Mouse (Mus musculus) Patski (cell line): ENCODE measurements around the gene Aspscr1. TPM values are rescaled to one million over a fixed set of nuclear protein-coding genes. Genes with fewer than 3 reads are reported as not detected.
A peak's percentile ranks its signal among the peaks of the same experiment; 100 is the strongest.

Source experiments
- ATAC-seq: fragments of 100-300 bp; one replicate; pipeline ENCODE4 v1.8.0; 2021
- CTCF ChIA-PET: fragments of 350-600 bp; sonication (Branson Sonifier 250); formaldehyde crosslinking; loops from one replicate; lab custom pipeline; 2022; ENCODE audit warnings: inconsistent platforms; lab: Charles Lee
- POLR2A ChIA-PET: fragments of 350-600 bp; sonication (Branson Sonifier 250); formaldehyde crosslinking; loops from one replicate; lab custom pipeline; 2022; ENCODE audit warnings: antibody characterized with exemption, inconsistent platforms; lab: Charles Lee
- DNase-seq: peaks from one replicate; pipeline ENCODE4 v3.0.0-alpha.2; 2011; ENCODE audit warnings: low read depth, low spot score
- H3K27me3 ChIP-seq: fragments of 371-371 bp; one replicate; pipeline ENCODE4 v1.5.1; 2021
- CTCF ChIP-seq: fragments of 100-300 bp; IDR thresholded peaks from one replicate; pipeline ENCODE4 v1.5.1; 2021
- in situ Hi-C: fragments of 300-500 bp; cut with MboI; formaldehyde crosslinking; loops from 3 replicates; pipeline ENCODE4 v1.11.1; 2018; ENCODE audit warnings: low pct_unique_long_range_greater_than_20kb, mixed read lengths
- polyA plus RNA-seq: library from polyadenylated mRNA; unstranded; gene quantifications from one replicate; pipeline ENCODE4 v1.2.3, GENCODE M21; 2021

Gene Aspscr1
- 54.9 TPM for polyA plus RNA-seq

GRCm38 (mm10) chr11:120672687-120673593 lies at the start of gene Aspscr1:
Aspscr1 (plus strand) TSS chr11:120672973.
- POLR2A ChIA-PET, result interaction anchor here (1.3 to 2.3 kb wide), 2 partner anchors 26 to 84 kb away, joined by 3 to 12 read pairs; no protein-coding TSS in a partner anchor
- CTCF ChIA-PET, result interaction anchor here (1.5 kb wide), 1 partner anchor 24 kb away, joined by 4 read pairs; no protein-coding TSS in a partner anchor
- H3K27me3 ChIP-seq, result peaks cover 8% of the 10 kb centered on the region
- in situ Hi-C loops, result no loop called here
- ATAC-seq (peak; percentile 81), DNase-seq (no peak)
- no peak for TF ChIP-seq CTCF

- in situ Hi-C loops, result no loop called here
- TF ChIP-seq CTCF, result no peak
- peak; percentile 74 for ATAC-seq
Measured at GRCm38 (mm10) chr11:120623961-120624679, 48.7 kb upstream of the Aspscr1 start.

GRCm38 (mm10) chr11:120624680-120625111 lies 48.1 kb upstream of the Aspscr1 start:
- ATAC-seq (peak; percentile 47), DNase-seq (no peak)
- H3K27me3 ChIP-seq, result no peaks in the 10 kb centered on the region
- CTCF ChIA-PET, result interaction anchor here (1.0 to 1.8 kb wide), 3 partner anchors 19 to 101 kb away, joined by 3 to 10 read pairs (median 3); partner anchors contain the start of gene Pycr1
- TF ChIP-seq CTCF, result no peak
- POLR2A ChIA-PET, result interaction anchor here (0.8 to 1.6 kb wide), 2 partner anchors 9 to 135 kb away, joined by 3 to 5 read pairs; partner anchors contain the start of gene Mafg
- in situ Hi-C loops, result loop anchor here (5.0 kb wide), 1 partner anchor 88 kb away; the partner anchor contains the start of genes Cenpx and Lrrc45

More at GRCm38 (mm10) chr11:120623961-120624679, 48.7 kb upstream of the Aspscr1 start:
- H3K27me3 ChIP-seq, result no peaks in the 10 kb centered on the region
- ChIA-PET CTCF (interaction anchor here (0.6 to 1.8 kb wide), 6 partner anchors 9 to 152 kb away, joined by 3 to 10 read pairs (median 3); partner anchors contain the start of genes Cenpx, Lrrc45, Mafg and Pycr1), POLR2A (interaction anchor here (0.7 to 1.6 kb wide), 4 partner anchors 9 to 134 kb away, joined by 3 to 5 read pairs (median 4); partner anchors contain the start of gene Mafg)
- DNase-seq, result no peak

- ATAC-seq, result no peak
- no peaks in the 10 kb centered on the region for H3K27me3 ChIP-seq
- POLR2A ChIA-PET, result no interaction called here
- no peak for DNase-seq
- CTCF ChIA-PET, result interaction anchor here (1.0 to 1.4 kb wide), 2 partner anchors 34 to 100 kb away, joined by 3 read pairs; no protein-coding TSS in a partner anchor
- TF ChIP-seq CTCF, result no peak
- in situ Hi-C loops, result loop anchor here (5.0 kb wide), 1 partner anchor 87 kb away; the partner anchor contains the start of genes Cenpx and Lrrc45
Measured at GRCm38 (mm10) chr11:120625152-120625775, 47.5 kb upstream of the Aspscr1 start, which contains the start of gene Sirt7. Sirt7 (minus strand) TSS chr11:120625240.

GRCm38 (mm10) chr11:120626785-120627467 lies 45.8 kb upstream of the Aspscr1 start:
- no peaks in the 10 kb centered on the region for H3K27me3 ChIP-seq
- in situ Hi-C loops, result loop anchor here (5.0 kb wide), 1 partner anchor 85 kb away; the partner anchor contains the start of genes Cenpx and Lrrc45
- POLR2A ChIA-PET, result interaction anchor here (0.6 to 0.8 kb wide), 2 partner anchors 13 to 105 kb away, joined by 4 to 6 read pairs; no protein-coding TSS in a partner anchor
- CTCF ChIA-PET, result interaction anchor here (1.1 kb wide), 1 partner anchor 173 kb away, joined by 3 read pairs; no protein-coding TSS in a partner anchor
- ATAC-seq, result no peak
- no peak for DNase-seq
- no peak for TF ChIP-seq CTCF

- ChIA-PET CTCF (no interaction called here), POLR2A (interaction anchor here (0.6 kb wide), 1 partner anchor 106 kb away, joined by 6 read pairs; no protein-coding TSS in a partner anchor)
- DNase-seq (no peak), ATAC-seq (no peak)
- in situ Hi-C loops, result loop anchor here (5.0 kb wide), 1 partner anchor 85 kb away; the partner anchor contains the start of genes Cenpx and Lrrc45
- no peak for TF ChIP-seq CTCF
- no peaks in the 10 kb centered on the region for H3K27me3 ChIP-seq
Measured at GRCm38 (mm10) chr11:120627468-120628300, 45.1 kb upstream of the Aspscr1 start.

- H3K27me3 ChIP-seq, result no peaks in the 10 kb centered on the region
- TF ChIP-seq CTCF, result no peak
- in situ Hi-C loops, result loop anchor here (5.0 kb wide), 1 partner anchor 84 kb away; the partner anchor contains the start of genes Cenpx and Lrrc45
- ChIA-PET POLR2A (interaction anchor here (0.6 to 0.9 kb wide), 2 partner anchors 48 to 155 kb away, joined by 3 to 4 read pairs; no protein-coding TSS in a partner anchor), CTCF (interaction anchor here (2.6 kb wide), 1 partner anchor 148 kb away, joined by 6 read pairs; no protein-coding TSS in a partner anchor)
- DNase-seq (no peak), ATAC-seq (no peak)
Measured at GRCm38 (mm10) chr11:120628601-120629340, 44.0 kb upstream of the Aspscr1 start.
